ENCODE assay signal across 11 mouse cellular contexts in the genomic region with DNA sequence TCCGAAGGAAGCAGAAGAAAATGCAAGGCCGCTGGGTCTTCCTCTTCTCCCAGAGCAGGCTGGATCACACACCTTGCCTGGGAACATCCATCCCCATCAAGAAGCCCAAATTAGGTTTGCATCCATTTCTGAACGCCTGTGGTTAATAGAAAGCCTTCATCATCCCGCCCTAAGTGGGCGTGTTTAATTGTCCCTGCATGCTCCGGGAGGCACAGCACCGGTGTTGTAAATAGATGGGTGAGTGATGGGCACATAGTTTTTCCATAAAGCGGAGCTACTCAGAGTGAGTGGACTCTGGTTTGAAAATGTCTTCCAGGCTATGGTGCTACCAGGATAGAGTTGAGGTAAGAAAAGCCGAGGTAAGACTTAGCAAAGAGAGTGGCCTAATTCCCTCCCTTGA. TPM values are rescaled to one million over a fixed set of nuclear protein-coding genes. Genes with fewer than 3 reads are reported as not detected.
DNase-seq lines count a peak whose midpoint lies in the region; ATAC-seq and TF ChIP-seq lines count a peak whose summit lies in the region.
"Had no signal": no experiment of that assay in that cellular context is flagged by ENCODE, and none has a peak within 500 bp of the region (broad histone marks: within the 10 kb centered on the region; RNA-seq: fewer than 3 reads in every experiment).

No protein-coding gene starts in this region.

- H3K9me3 ChIP-seq in forebrain, embryonic 16.5 days (ENCODE audit: control insufficient read depth, low read length), result no peaks in the 10 kb centered on the region
- H3K9me3 ChIP-seq in midbrain, embryonic 13.5 days, result no peaks in the 10 kb centered on the region
- no peaks in the 10 kb centered on the region for H3K9me3 ChIP-seq in intestine, embryonic 15.5 days

- H3K36me3 ChIP-seq in forebrain, embryonic 16.5 days (ENCODE audit: control insufficient read depth, insufficient read depth), result no peaks in the 10 kb centered on the region
- H3K36me3 ChIP-seq in midbrain, embryonic 13.5 days, result no peaks in the 10 kb centered on the region
- H3K36me3 ChIP-seq in intestine, embryonic 15.5 days, result no peaks in the 10 kb centered on the region

- 23% methylated on average over 9 of the region's 9 CpGs for WGBS in forebrain, embryonic 16.5 days
- 9% methylated on average over 9 of the region's 9 CpGs for WGBS in midbrain, embryonic 13.5 days
- WGBS in intestine, embryonic 15.5 days, result 4% methylated on average over 9 of the region's 9 CpGs

- no peak overlapping the region for H3K9ac ChIP-seq in forebrain, embryonic 16.5 days (replicated peaks; ENCODE audit: low read depth, low read length)
- no peak overlapping the region for H3K9ac ChIP-seq in midbrain, embryonic 13.5 days (replicated peaks)
- H3K9ac ChIP-seq in intestine, embryonic 15.5 days, result no peak overlapping the region
- H3K9ac ChIP-seq: liver, embryonic 14.5 days had no signal

- no peak for TF ChIP-seq CTCF in layer of hippocampus, adult 2 months (conservative IDR thresholded peaks at IDR 0.05)

- peak; percentile 67 for DNase-seq in heart, adult 11 months
- no peak for DNase-seq in heart, postnatal 4 days
- peak; percentile 7 for DNase-seq in R1 (ENCODE audit: low read depth, low spot score)
- DNase-seq in layer of hippocampus, adult 11-12 months (ENCODE audit: low spot score), result no peak
- no peak for DNase-seq in layer of hippocampus, adult 2 months (ENCODE audit: low spot score in 2 of 2)
- DNase-seq: B cell, adult 2 months; gastrocnemius, postnatal 10 days had no signal

- H3K4me3 ChIP-seq in forebrain, embryonic 16.5 days (replicated peaks; ENCODE audit: low read length), result no peak overlapping the region; the same call in 1 of the 2 replicates
- no peak overlapping the region for H3K4me3 ChIP-seq in midbrain, embryonic 13.5 days (replicated peaks)
- no peak overlapping the region; the same call in 1 of the 2 replicates for H3K4me3 ChIP-seq in layer of hippocampus, adult 2 months
- no peak overlapping the region for H3K4me3 ChIP-seq in intestine, embryonic 15.5 days (replicated peaks)

- peaks cover 49% of the 10 kb centered on the region for H3K27me3 ChIP-seq in forebrain, embryonic 16.5 days (replicated peaks; ENCODE audit: control insufficient read depth, insufficient read depth, low read length)
- peaks cover 97% of the 10 kb centered on the region for H3K27me3 ChIP-seq in midbrain, embryonic 13.5 days
- peaks cover 81% of the 10 kb centered on the region for H3K27me3 ChIP-seq in intestine, embryonic 15.5 days (replicated peaks)

- no peak for ATAC-seq in forebrain, embryonic 16.5 days
- ATAC-seq in midbrain, embryonic 13.5 days, result peak; percentile 18; the same call in 1 of the 2 replicates
- no peak for ATAC-seq in intestine, embryonic 15.5 days

- H3K4me2 ChIP-seq in forebrain, embryonic 16.5 days (ENCODE audit: low read length), result peak overlapping the region; percentile 43; the same call in 1 of the 2 replicates
- H3K4me2 ChIP-seq in midbrain, embryonic 13.5 days (replicated peaks), result peak overlapping the region; percentile 30
- no peak overlapping the region for H3K4me2 ChIP-seq in intestine, embryonic 15.5 days (replicated peaks)

- peaks cover 20% of the 10 kb centered on the region for H3K4me1 ChIP-seq in forebrain, embryonic 16.5 days (replicated peaks; ENCODE audit: control insufficient read depth, insufficient read depth, low read length)
- H3K4me1 ChIP-seq in midbrain, embryonic 13.5 days (replicated peaks), result peaks cover 16% of the 10 kb centered on the region
- peaks cover 7% of the 10 kb centered on the region; the same call in 1 of the 2 replicates for H3K4me1 ChIP-seq in intestine, embryonic 15.5 days (replicated peaks)

- H3K27ac ChIP-seq in forebrain, embryonic 16.5 days (ENCODE audit: low read length), result no peak overlapping the region
- no peak overlapping the region for H3K27ac ChIP-seq in midbrain, embryonic 13.5 days
- H3K27ac ChIP-seq in layer of hippocampus, adult 2 months, result no peak overlapping the region
- H3K27ac ChIP-seq in intestine, embryonic 15.5 days, result no peak overlapping the region
- H3K27ac ChIP-seq: liver, embryonic 14.5 days had no signal

RNA-seq across cellular contexts. Expression of a gene that starts 9.3 kb away (rescaled TPM):
- under 1 TPM in 1 of 2 experiments, not detected in 1; 0.61 TPM for total RNA-seq in heart, postnatal 4 days (2021)
- 39.9 and 42.2 TPM in 2 replicates for polyA plus RNA-seq in forebrain, embryonic 16.5 days (2015; fragmentation: Nextera tagmentation; extraction: Ambion mirVana)
- 39.9 and 40.9 TPM in 2 replicates for polyA plus RNA-seq in midbrain, embryonic 13.5 days (2015; fragmentation: Nextera tagmentation; extraction: Ambion mirVana)
- total RNA-seq in layer of hippocampus, adult 2 months (2021), result 10 to 100 TPM; 10.5 to 13.5 TPM
- 2.3 and 2.8 TPM in 2 replicates for polyA plus RNA-seq in intestine, embryonic 15.5 days (2015; fragmentation: Nextera tagmentation; extraction: Ambion mirVana)
- total RNA-seq: gastrocnemius, postnatal 10 days had no signal

Comparison
In these comparisons a context has a peak if more than half of its experiments do, and no peak if none do; other contexts are left out.
1. DNase-seq: peak in heart, adult 11 months (single experiment) and R1 (single experiment); none in heart, postnatal 4 days (single experiment), layer of hippocampus, adult 11-12 months (single experiment) and layer of hippocampus, adult 2 months (0 of 2).
2. RNA of a gene that starts 9.3 kb away (polyA plus RNA-seq): 39.9 to 42.2 TPM in forebrain, embryonic 16.5 days and 39.9 to 40.9 TPM in midbrain, embryonic 13.5 days; 2.3 to 2.8 TPM in intestine, embryonic 15.5 days; every median in the first group is over 10 times any median in the second.